Mouse (Mus musculus): ENCODE measurements around the gene Hoxa2. TPM values are rescaled to one million over a fixed set of nuclear protein-coding genes. Genes with fewer than 3 reads are reported as not detected.

Hoxa2 gene
- not detected in 2 replicates for polyA plus RNA-seq (2015; fragmentation: Nextera tagmentation; extraction: Ambion mirVana)

DNA sequence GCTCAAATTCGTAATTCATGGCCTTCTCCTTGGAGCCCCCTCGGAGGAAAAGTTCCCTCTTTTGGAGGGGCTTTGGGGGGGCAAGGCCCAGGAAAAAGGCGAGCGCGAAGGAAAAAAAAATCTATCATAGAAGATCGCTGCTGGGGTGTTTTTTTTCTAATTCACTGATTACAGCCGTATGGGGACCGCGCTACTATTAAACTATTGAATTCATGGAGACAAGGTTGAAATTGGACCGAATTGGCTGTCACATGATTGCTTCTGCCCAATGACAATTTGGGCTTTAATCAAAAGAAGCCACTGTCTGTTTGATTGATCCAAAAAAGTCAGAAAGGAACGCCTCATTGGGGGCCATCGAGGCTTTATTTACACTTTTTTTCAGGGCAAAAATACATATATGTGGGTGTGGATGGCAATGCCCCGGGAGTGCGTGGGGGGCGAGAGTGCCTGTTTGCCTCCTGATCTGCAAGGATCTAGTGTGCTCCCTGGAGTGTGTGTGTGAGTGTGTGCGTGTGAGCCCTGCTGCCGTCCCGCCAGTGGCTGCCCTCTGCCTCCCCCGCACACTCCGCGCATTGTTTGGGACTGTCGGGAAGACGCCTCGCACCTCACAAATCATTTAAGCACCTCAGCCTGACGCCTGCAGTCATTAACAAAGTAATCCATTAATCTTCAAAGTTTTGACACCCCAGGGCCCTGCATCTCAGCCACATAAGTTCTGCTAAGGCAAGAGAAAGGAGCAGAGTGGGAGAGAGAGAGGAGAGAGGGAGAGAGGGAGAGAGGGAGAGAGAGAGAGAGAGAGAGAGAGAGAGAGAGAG lies at the start of gene Hoxa2:
TSS of gene Hoxa2 (minus strand) at position 206 of the 815 bp plus-strand sequence.
- Histone ChIP-seq H3K9me3 (ENCODE audit: control insufficient read depth, low read length) (no peaks in the 10 kb centered on the region), H3K27me3 (replicated peaks; ENCODE audit: control insufficient read depth, insufficient read depth, low read length) (peaks cover 84% of the 10 kb centered on the region), H3K4me2 (ENCODE audit: low read length) (no peak within 1 kb of the TSS), H3K9ac (replicated peaks; ENCODE audit: low read depth, low read length) (no peak within 1 kb of the TSS), H3K36me3 (ENCODE audit: control insufficient read depth, insufficient read depth) (no peaks in the 10 kb centered on the region), H3K27ac (ENCODE audit: low read length) (no peak within 1 kb of the TSS), H3K4me1 (replicated peaks; ENCODE audit: control insufficient read depth, insufficient read depth, low read length) (no peaks in the 10 kb centered on the region), H3K4me3 (replicated peaks; ENCODE audit: low read length) (no peak within 1 kb of the TSS)
- ATAC-seq = no peak
- WGBS = under 1% methylated on average over 25 of the region's 25 CpGs

DNA sequence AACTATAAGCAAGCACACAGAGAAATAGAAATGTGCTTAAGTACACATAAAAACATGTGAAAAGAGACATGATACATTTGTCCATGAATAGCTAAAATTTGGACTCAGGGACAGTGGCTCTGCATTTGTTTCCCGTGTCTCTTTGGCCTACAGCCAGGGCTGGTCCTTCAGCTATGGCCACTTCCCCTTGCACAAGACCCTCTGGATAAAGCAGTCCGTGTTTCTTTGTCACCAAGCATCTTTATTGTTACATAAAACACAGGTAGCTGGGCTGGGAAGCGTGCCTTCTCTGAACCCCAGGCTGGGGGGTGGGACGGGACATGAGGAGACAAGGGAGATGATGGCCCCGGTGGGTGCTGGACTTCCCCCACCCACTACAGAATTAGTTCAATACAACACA lies 49.6 kb upstream of the Hoxa2 start:
- Histone ChIP-seq H3K4me2 (ENCODE audit: low read length) (no peak overlapping the region), H3K9me3 (ENCODE audit: control insufficient read depth, low read length) (no peaks in the 10 kb centered on the region), H3K36me3 (ENCODE audit: control insufficient read depth, insufficient read depth) (no peaks in the 10 kb centered on the region), H3K27ac (ENCODE audit: low read length) (no peak overlapping the region), H3K27me3 (replicated peaks; ENCODE audit: control insufficient read depth, insufficient read depth, low read length) (peaks cover 94% of the 10 kb centered on the region), H3K9ac (replicated peaks; ENCODE audit: low read depth, low read length) (no peak overlapping the region), H3K4me1 (replicated peaks; ENCODE audit: control insufficient read depth, insufficient read depth, low read length) (peaks cover 10% of the 10 kb centered on the region), H3K4me3 (replicated peaks; ENCODE audit: low read length) (no peak overlapping the region)
- WGBS = 6% methylated on average over 5 of the region's 5 CpGs
- ATAC-seq = no peak

DNA sequence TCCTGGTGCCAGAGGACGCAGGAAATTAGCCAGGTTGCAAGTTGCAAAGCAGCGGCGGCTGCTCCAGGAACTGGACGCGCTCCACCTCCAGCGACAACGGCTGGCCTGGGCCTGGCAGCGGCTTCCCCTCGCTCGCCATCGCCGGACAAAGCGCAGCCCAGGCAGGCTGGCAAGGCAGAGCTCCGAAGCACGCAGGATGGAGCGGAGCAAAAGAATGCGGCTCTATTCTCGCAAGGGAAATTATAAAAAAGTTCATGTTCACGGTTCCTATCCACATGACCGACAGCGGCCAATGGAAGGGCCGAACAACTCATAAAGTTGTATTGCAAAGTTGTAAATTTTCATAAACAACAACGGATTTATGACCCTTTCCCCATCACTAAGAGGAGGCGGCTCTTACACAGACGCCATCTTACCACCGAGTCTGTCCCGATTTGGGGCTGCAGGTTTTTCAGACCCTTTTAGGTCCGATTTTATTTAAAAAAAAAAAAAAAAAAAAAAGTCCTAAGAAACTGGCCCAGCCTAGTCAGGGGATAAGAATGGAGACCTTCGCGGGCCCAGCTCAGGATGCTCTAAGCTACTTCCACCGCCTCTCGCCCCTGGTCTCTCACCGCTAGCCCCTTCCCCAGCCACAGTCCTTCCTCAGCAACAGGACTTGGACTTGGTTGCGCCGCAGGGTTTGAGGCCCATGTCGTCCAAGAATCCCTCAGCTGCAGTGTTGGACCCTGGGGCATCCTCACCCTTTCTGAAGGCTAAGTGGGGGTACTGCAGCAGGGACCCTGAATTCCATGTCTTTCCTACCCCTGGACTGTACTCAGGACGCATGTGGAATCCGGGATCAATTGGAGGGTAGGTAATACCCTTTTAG lies 48.7 kb upstream of the Hoxa2 start, which contains the start of the genes Hoxa3 and Gm28308:
TSS of gene Hoxa3 (minus strand) at position 218 of the 868 bp plus-strand sequence.
TSS of gene Gm28308 (minus strand) at position 221 of the 868 bp plus-strand sequence.
- H3K4me3 ChIP-seq (replicated peaks; ENCODE audit: low read length) = no peak within 1 kb of the TSS
- H3K4me1 ChIP-seq (replicated peaks; ENCODE audit: control insufficient read depth, insufficient read depth, low read length) = peaks cover 10% of the 10 kb centered on the region
- 2% methylated on average over 38 of the region's 38 CpGs for WGBS
- no peaks in the 10 kb centered on the region for H3K36me3 ChIP-seq (ENCODE audit: control insufficient read depth, insufficient read depth)
- no peak within 1 kb of the TSS for H3K4me2 ChIP-seq (ENCODE audit: low read length)
- H3K9ac ChIP-seq (replicated peaks; ENCODE audit: low read depth, low read length) = no peak within 1 kb of the TSS
- peaks cover 94% of the 10 kb centered on the region for H3K27me3 ChIP-seq (replicated peaks; ENCODE audit: control insufficient read depth, insufficient read depth, low read length)
- ATAC-seq = no peak
- H3K9me3 ChIP-seq (ENCODE audit: control insufficient read depth, low read length) = no peaks in the 10 kb centered on the region
- no peak within 1 kb of the TSS for H3K27ac ChIP-seq (ENCODE audit: low read length)

DNA sequence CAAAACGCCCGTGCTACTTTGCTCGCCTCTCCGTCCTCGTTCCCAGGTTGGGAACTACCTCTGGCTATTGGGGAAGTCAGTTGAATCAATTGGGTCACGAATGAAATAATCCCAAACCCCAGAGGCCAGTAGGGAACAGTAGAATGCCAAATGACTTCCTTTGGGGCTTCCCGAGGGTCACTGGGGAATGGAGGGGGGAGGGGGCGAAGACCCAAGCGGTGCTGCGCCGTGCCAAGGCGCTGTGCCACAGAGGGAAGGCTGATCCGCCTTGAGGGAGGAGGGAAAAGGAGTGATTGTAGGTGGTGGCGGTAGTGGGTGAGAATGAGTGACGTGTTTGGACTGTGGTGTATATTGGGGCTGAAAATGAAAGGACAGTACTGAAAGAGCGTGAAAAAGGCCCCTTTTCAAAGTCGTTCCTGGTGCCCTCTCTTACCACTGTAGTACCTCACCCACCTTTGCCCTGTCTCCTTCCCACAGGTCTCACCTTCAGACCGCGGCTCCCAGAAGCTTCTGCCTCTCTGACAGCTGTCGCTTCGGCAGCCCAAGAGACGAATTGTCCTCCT lies 48.0 kb upstream of the Hoxa2 start:
- H3K36me3 ChIP-seq (ENCODE audit: control insufficient read depth, insufficient read depth) = no peaks in the 10 kb centered on the region
- H3K4me2 ChIP-seq (ENCODE audit: low read length) = no peak overlapping the region
- H3K4me3 ChIP-seq (replicated peaks; ENCODE audit: low read length) = no peak overlapping the region
- H3K9ac ChIP-seq (replicated peaks; ENCODE audit: low read depth, low read length) = no peak overlapping the region
- no peaks in the 10 kb centered on the region for H3K9me3 ChIP-seq (ENCODE audit: control insufficient read depth, low read length)
- peaks cover 96% of the 10 kb centered on the region for H3K27me3 ChIP-seq (replicated peaks; ENCODE audit: control insufficient read depth, insufficient read depth, low read length)
- WGBS = 1% methylated on average over 22 of the region's 22 CpGs
- H3K4me1 ChIP-seq (replicated peaks; ENCODE audit: control insufficient read depth, insufficient read depth, low read length) = peaks cover 10% of the 10 kb centered on the region
- ATAC-seq = no peak
- no peak overlapping the region for H3K27ac ChIP-seq (ENCODE audit: low read length)

DNA sequence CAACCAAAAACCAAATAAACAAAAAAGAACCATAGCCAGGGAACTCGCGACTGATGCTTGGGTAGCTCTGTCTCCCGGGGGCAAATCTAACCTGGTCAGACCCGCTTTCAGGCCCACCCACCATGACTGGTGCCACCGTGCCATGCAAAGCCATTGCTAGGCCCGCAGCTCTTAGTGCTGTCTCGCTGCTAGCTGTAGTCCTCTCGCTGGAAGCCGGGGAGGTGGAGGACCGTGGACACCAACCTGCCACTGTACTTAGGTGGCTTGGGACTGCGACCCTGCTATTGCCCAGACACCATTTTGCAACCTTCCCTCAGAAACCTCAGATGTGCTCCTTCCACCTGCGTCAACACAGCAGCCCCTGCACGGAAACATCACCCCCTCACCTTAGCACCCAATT lies 47.3 kb upstream of the Hoxa2 start:
- WGBS = 3% methylated on average over 13 of the region's 13 CpGs
- Histone ChIP-seq H3K9ac (replicated peaks; ENCODE audit: low read depth, low read length) (no peak overlapping the region), H3K4me3 (replicated peaks; ENCODE audit: low read length) (no peak overlapping the region), H3K27me3 (replicated peaks; ENCODE audit: control insufficient read depth, insufficient read depth, low read length) (peaks cover 96% of the 10 kb centered on the region), H3K27ac (ENCODE audit: low read length) (no peak overlapping the region), H3K36me3 (ENCODE audit: control insufficient read depth, insufficient read depth) (no peaks in the 10 kb centered on the region), H3K4me1 (replicated peaks; ENCODE audit: control insufficient read depth, insufficient read depth, low read length) (peaks cover 4% of the 10 kb centered on the region), H3K9me3 (ENCODE audit: control insufficient read depth, low read length) (no peaks in the 10 kb centered on the region), H3K4me2 (ENCODE audit: low read length) (no peak overlapping the region)
- 0 out of 2 replicates have a peak, but pooled peaks have one; percentile 36 for ATAC-seq

DNA sequence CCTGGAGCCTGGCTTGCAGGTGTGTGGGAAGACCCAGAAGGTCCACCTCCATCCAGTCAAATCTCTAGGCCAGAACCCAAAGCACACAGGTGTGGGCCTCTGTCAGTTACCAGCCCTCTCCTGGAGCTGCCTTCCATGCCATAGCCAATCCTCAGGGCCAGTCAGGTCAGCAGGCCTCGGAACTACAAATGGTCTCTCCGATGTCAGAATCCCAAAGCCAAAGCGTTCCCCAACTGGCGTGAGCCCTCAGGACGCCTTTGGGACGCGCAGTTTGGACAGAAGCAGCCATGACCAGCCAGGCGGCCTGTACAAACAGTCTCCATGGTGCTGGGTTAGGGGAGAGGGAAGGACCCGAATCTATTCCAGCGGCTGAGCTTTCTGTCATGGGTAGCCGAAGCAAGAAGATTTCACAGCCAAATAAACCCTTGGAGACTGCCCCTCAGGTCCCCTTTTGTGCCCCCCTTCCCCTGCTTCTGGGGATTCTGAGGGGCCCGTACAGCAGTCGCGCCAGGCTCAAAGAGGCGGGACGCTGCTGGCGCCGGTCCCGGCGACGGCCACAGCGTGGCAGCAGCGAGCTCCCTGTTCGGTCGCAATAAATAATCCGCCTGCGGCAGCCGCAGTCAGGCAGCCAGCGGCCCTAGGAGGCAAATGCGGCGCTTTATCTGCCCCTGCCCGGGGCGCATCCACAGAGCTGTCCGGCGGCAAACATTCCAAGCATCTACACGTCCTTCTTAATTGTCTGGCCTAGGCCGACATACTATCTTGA lies 46.7 kb upstream of the Hoxa2 start:
- WGBS = under 1% methylated on average over 37 of the region's 37 CpGs
- Histone ChIP-seq H3K4me3 (replicated peaks; ENCODE audit: low read length) (no peak overlapping the region), H3K27me3 (replicated peaks; ENCODE audit: control insufficient read depth, insufficient read depth, low read length) (peaks cover 97% of the 10 kb centered on the region), H3K4me1 (replicated peaks; ENCODE audit: control insufficient read depth, insufficient read depth, low read length) (0 out of 2 replicates have a peak, but pooled peaks cover 2% of the 10 kb centered on the region), H3K9ac (replicated peaks; ENCODE audit: low read depth, low read length) (no peak overlapping the region), H3K27ac (ENCODE audit: low read length) (no peak overlapping the region), H3K36me3 (ENCODE audit: control insufficient read depth, insufficient read depth) (no peaks in the 10 kb centered on the region), H3K9me3 (ENCODE audit: control insufficient read depth, low read length) (no peaks in the 10 kb centered on the region), H3K4me2 (ENCODE audit: low read length) (no peak overlapping the region)
- peak; percentile 77 for ATAC-seq

DNA sequence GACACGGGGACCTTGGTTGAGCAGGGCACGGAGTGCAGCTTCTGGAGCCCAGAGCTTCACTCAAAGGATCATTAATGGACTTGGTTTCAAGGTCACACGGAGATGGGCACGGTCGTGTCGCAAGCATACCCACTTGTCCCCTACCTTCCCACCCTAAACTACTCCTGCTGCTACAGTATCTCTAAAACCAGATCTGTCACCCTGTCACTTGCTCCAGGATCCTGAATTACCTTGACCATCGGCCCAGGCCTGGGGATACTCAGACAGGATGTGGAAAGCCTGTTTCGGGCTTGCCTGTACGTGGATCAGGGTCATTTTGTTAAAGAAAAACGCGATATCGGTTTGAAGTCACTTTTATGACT lies 45.0 kb upstream of the Hoxa2 start:
- ATAC-seq = no peak
- Histone ChIP-seq H3K36me3 (ENCODE audit: control insufficient read depth, insufficient read depth) (no peaks in the 10 kb centered on the region), H3K27ac (ENCODE audit: low read length) (no peak overlapping the region), H3K4me2 (ENCODE audit: low read length) (no peak overlapping the region), H3K4me3 (replicated peaks; ENCODE audit: low read length) (no peak overlapping the region), H3K9me3 (ENCODE audit: control insufficient read depth, low read length) (no peaks in the 10 kb centered on the region), H3K9ac (replicated peaks; ENCODE audit: low read depth, low read length) (no peak overlapping the region), H3K27me3 (replicated peaks; ENCODE audit: control insufficient read depth, insufficient read depth, low read length) (peaks cover 95% of the 10 kb centered on the region), H3K4me1 (replicated peaks; ENCODE audit: control insufficient read depth, insufficient read depth, low read length) (0 out of 2 replicates have a peak, but pooled peaks cover 2% of the 10 kb centered on the region)
- WGBS = 5% methylated on average over 12 of the region's 12 CpGs

DNA sequence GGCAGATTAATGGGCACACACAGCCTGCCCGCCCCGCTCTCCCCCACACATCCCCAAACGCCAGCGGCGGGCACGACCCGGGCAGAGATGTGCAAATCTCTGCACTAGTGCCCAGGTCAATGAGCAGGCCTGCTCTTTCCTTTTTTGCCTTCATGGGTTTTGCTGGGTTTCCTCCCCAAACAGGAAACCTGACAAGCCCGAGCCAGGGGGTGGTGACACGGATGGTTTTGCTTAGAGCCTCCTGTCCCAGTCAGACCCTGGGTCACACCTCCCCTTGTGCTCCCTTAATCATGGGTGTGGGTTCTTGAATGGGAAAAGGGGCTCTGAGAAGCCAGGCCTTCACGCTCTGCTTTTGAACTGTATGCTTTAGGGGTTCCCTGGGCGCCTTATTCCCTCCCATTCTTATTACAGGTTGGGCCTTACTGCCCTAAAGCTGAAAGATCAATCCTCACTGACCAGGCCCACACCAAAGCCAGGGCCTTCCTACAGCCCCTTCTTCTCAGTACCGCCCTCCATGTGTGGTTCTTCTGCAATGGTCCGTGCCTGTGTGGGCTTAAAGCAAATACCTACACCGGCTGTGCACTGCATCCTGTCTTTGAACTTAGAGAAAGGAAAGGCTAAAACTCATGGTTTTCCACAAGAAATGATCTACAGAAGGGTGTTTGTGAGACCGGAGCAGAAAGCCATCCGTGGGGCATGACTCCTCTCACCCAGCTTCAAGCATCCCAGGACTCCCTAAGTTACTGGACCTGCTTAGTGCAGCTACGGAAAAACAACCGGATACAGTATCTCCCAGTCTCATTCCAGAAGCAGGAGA lies 44.4 kb upstream of the Hoxa2 start:
- H3K27ac ChIP-seq (ENCODE audit: low read length) = no peak overlapping the region
- no peak overlapping the region for H3K4me2 ChIP-seq (ENCODE audit: low read length)
- no peak overlapping the region for H3K4me3 ChIP-seq (replicated peaks; ENCODE audit: low read length)
- peaks cover 95% of the 10 kb centered on the region for H3K27me3 ChIP-seq (replicated peaks; ENCODE audit: control insufficient read depth, insufficient read depth, low read length)
- no peaks in the 10 kb centered on the region for H3K9me3 ChIP-seq (ENCODE audit: control insufficient read depth, low read length)
- no peak for ATAC-seq
- H3K9ac ChIP-seq (replicated peaks; ENCODE audit: low read depth, low read length) = no peak overlapping the region
- WGBS = 3% methylated on average over 18 of the region's 18 CpGs
- H3K4me1 ChIP-seq (replicated peaks; ENCODE audit: control insufficient read depth, insufficient read depth, low read length) = peaks cover 6% of the 10 kb centered on the region; the same call in 1 of the 2 replicates
- no peaks in the 10 kb centered on the region for H3K36me3 ChIP-seq (ENCODE audit: control insufficient read depth, insufficient read depth)
